Mouse (Mus musculus) lung, postnatal 25 days (tissue): Measurements from ENCODE around the gene Unk.

Experiments used
- DNase-seq: peaks from one replicate; pipeline ENCODE4 v3.0.0; 2022; ENCODE audit warnings: low spot score

Unk gene

DNA sequence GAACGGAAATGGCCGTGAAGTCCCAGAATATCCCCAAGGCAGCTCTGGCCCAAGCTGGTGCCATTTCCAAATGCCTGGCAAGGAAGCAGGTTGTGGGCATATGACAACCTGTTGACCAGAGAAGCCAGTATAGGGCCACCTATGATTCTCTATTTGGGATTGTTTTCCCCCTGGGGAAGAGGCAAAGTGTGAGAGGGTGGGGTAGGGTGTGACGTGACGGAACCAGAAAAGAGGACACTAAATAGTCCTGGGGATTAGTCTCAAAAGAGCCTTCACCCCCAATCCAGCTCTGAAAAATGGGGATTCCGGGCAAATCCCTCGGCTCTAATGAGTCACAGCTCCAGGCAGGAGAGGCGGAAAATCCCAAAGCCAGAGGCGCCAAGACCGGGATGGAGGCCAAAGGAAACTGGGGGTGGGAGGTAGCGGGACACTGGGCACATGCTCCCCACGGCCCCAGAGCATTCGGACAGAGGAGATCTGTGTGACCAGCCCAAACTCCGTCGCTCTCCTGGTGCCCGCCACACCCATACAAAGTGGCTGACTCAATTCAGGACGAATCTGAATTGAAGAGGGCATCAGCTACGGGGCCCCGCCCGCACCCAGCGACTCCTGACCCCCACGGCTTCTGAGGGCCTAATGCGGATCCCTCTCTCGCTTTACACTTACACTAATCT is 78.5 kb downstream of the Unk start:
- DNase-seq: peak; percentile 61

DNA sequence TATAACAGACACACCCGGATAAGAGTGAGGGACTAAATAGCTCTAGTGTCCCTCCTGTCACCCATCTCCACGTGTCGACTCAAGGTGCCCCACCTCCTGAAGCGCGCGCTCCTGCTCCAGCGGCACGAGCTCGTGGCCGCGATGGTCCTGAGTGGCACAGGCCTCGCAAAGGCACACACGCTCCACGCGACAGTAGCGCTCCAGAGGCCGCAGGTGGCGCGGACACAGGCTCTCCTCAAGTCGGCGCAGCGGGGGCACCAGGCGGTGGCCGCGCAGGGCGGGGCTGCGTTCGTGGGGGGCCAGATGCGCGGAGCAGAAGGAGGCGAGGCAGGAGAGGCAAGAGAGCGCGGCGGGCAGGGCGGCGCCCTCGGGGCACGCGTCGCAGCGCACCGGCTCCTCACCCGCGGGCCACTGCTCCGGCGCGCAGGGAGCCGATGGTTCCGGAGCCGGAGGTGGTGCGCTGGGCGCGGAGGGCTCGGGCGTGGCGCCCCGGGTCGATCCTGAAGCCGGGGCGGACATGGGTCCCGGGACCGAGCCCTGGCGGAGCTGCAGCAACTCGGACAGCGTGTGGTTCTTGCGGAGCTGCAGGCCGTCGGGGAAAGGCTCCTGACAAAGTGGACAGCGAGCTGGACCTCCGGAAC is 79.4 kb downstream of the Unk start:
- DNase-seq: no peak

DNA sequence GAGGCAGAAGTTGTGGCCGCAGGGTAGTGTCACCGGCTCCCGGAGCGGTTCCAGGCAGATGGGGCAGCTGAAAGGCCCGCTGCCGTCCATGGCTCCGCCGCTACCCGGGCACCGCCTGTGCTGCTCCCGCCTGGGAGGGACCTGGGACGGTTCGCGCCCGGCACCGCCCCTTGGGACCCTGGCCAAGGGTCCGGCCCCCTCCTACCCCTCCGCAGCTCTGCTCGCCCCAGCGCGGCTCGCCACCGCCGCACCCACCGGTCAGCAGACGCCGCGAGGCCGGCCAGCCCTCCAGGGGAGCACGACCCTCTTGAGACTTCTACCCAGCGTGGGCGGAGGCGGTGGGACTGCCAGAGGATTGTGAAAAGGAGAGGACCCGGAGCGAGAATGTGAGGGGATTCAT is 80.0 kb downstream of the Unk start:
- peak; percentile 77 for DNase-seq

DNA sequence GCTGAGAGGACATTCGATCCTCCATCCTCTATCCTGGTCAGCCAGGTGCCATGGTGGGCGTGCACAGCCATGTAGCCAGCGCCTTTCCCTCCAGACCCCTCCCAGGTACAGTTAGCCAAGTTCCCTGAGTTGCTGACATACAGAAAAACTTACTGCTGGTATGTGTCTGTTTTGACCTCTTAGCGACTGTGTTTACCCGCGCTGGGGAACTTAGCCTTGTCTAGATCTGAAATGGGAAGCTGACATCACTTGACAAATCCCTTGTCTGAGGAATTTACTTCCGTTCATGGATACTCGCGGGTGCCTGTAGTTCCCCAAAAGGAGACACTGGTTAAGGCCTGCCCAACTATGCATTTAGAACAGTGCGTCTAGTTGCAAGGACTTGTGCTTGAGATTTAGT is 80.4 kb downstream of the Unk start:
- DNase-seq: peak; percentile 65
